Mouse (Mus musculus): ENCODE data around the gene Slc36a3. TPM values are rescaled to one million over a fixed set of nuclear protein-coding genes. Genes with fewer than 3 reads are reported as not detected.
A peak's percentile ranks its signal among the peaks of the same experiment; 100 is the strongest.

The Slc36a3 gene
- total and polyA plus RNA-seq, 3 experiments: not detected

DNA sequence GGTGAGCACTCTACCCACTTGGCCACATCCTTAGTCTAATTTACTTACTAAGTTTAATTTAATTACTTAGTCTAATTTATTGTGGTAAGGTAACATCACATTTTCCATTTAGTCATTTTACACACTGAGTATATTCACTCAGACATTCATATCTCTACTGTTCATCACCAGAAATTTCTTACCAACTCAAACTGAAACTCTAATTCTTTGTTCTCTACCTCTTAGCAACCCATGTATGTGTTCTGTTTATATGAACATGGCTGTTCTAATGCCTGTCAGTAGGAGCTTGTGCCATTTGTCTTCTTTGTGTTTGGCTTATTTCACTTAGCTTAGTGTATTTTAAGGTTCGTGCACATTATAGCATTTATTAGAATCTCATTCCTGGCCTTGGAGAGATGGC is 19.6 kb downstream of the Slc36a3 start:
- Histone ChIP-seq H3K9ac (ENCODE audit: low read depth, low read length) (no peak overlapping the region), H3K27ac (no peak overlapping the region), H3K27me3 (ENCODE audit: control insufficient read depth, insufficient read depth, low read length) (no peaks in the 10 kb centered on the region), H3K79me2 (replicated peaks; ENCODE audit: control insufficient read depth, insufficient read depth, low read length) (no peaks in the 10 kb centered on the region), H3K4me3 (no peak overlapping the region), H3K36me3 (ENCODE audit: control insufficient read depth, insufficient read depth, low read length) (no peaks in the 10 kb centered on the region), H3K4me1 (ENCODE audit: control insufficient read depth, insufficient read depth, low read length) (no peaks in the 10 kb centered on the region)
- no peak for DNase-seq
- no peak for TF ChIP-seq CTCF (IDR thresholded peaks at IDR 0.05)
- intact Hi-C loops (cut with DNase I): no loop called here
- WGBS: 61% methylated on average over 1 of the region's 1 CpGs

DNA sequence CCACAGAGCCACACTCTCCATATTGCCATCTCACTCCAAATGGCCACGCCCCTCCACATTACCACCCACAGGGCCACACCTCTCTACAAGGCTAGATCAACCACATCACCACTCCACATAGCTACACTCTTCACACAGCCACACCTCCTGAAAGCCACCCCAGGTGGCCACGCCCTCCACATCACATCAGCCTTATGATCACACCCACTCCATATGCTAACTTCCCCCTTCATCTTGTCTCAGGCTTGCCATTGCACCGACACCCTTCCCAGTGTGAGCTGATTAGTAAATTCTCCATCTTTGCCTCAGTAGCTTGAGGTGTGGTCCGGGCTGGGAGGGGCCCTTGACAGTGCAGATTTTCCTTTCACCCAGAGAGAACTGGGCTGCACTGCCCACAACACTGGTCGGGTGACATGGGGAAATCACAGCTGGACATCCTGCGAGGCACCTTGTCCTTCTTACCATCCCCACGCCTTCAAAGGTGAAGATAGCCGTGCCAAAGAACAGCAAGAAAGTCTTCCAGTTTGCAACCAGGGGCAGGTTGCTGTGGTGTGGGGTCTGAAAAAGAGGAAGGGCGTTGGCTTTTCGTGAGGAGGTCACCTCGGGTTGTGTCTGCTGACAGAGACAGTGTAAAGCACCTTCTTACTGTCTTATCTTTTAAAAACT is 20.3 kb downstream of the Slc36a3 start:
- TF ChIP-seq CTCF (IDR thresholded peaks at IDR 0.05) (no peak), POLR2A (IDR thresholded peaks at IDR 0.05; ENCODE audit: insufficient read depth, low read depth, low read length) (no peak), EP300 (IDR thresholded peaks at IDR 0.05; ENCODE audit: insufficient read depth, low read depth, low read length) (no peak)
- no peaks in the 10 kb centered on the region for H3K4me1 ChIP-seq (ENCODE audit: control insufficient read depth, insufficient read depth, low read length)

DNA sequence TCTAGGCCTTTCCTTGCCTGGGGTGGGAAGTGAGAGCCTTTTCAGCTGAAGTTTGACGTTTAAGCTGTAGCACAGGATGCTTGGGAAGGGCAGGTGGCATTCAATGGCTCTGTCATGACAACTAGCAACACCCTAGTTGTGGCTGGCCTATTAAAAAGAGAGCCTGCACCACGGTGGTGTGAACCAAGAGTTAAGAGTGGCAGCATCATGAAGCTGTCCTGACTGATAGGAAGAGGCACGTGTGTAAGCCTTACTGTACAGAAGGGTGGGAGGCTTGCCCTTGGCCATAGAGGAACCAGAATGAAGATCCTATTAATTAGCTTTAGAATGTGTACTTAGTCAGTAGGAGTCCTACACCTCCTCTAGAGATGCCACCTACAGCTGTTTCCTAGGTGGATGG is 23.1 kb downstream of the Slc36a3 start:
- intact Hi-C loops (cut with DNase I): no loop called here
- H3K27ac ChIP-seq: no peak overlapping the region
- no peaks in the 10 kb centered on the region for H3K36me3 ChIP-seq (ENCODE audit: control insufficient read depth, insufficient read depth, low read length)
- no peak for DNase-seq
- TF ChIP-seq POLR2A (IDR thresholded peaks at IDR 0.05; ENCODE audit: insufficient read depth, low read depth, low read length): no peak
- no peak for TF ChIP-seq EP300 (IDR thresholded peaks at IDR 0.05; ENCODE audit: insufficient read depth, low read depth, low read length)
- TF ChIP-seq CTCF (IDR thresholded peaks at IDR 0.05): no peak
- H3K9ac ChIP-seq (ENCODE audit: low read depth, low read length): no peak overlapping the region
- H3K4me1 ChIP-seq (ENCODE audit: control insufficient read depth, insufficient read depth, low read length): no peaks in the 10 kb centered on the region
- H3K79me2 ChIP-seq (replicated peaks; ENCODE audit: control insufficient read depth, insufficient read depth, low read length): no peaks in the 10 kb centered on the region
- H3K4me3 ChIP-seq: no peak overlapping the region
- H3K27me3 ChIP-seq (ENCODE audit: control insufficient read depth, insufficient read depth, low read length): no peaks in the 10 kb centered on the region
- 69% methylated on average over 3 of the region's 3 CpGs for WGBS

More for the DNA sequence above, 20.3 kb downstream of the Slc36a3 start:
- no peak overlapping the region for H3K4me3 ChIP-seq
- DNase-seq: peak in 1 of 2 experiments; percentile 21
- no peaks in the 10 kb centered on the region for H3K27me3 ChIP-seq (ENCODE audit: control insufficient read depth, insufficient read depth, low read length)
- WGBS: 85% methylated on average over 11 of the region's 11 CpGs
- no peaks in the 10 kb centered on the region for H3K36me3 ChIP-seq (ENCODE audit: control insufficient read depth, insufficient read depth, low read length)
- H3K79me2 ChIP-seq (replicated peaks; ENCODE audit: control insufficient read depth, insufficient read depth, low read length): no peaks in the 10 kb centered on the region
- H3K27ac ChIP-seq: no peak overlapping the region
- H3K9ac ChIP-seq (ENCODE audit: low read depth, low read length): no peak overlapping the region
- intact Hi-C loops (cut with DNase I): no loop called here

DNA sequence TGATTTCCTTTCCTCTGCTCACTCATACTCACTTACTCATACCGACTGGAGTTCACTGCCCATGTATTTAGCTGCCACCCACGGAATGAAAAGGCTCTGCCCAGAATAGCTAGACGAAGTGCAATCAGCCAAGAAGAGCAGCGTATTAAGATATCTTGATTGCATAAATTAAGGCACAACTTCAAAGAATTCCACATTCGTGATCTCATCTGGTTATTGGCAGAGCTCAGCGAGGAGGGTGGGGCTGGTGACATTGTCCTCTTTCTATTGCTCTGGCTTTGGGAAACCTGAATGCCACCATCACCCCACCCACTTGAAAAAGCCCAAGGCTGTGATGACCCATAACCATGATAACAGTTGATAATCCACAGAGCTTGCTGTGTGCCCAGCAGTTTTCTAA is 23.6 kb downstream of the Slc36a3 start:
- DNase-seq: no peak
- Histone ChIP-seq H3K27me3 (ENCODE audit: control insufficient read depth, insufficient read depth, low read length) (no peaks in the 10 kb centered on the region), H3K9ac (ENCODE audit: low read depth, low read length) (no peak overlapping the region), H3K4me1 (ENCODE audit: control insufficient read depth, insufficient read depth, low read length) (no peaks in the 10 kb centered on the region), H3K4me3 (no peak overlapping the region), H3K27ac (no peak overlapping the region), H3K36me3 (ENCODE audit: control insufficient read depth, insufficient read depth, low read length) (no peaks in the 10 kb centered on the region), H3K79me2 (replicated peaks; ENCODE audit: control insufficient read depth, insufficient read depth, low read length) (no peaks in the 10 kb centered on the region)
- TF ChIP-seq POLR2A (IDR thresholded peaks at IDR 0.05; ENCODE audit: insufficient read depth, low read depth, low read length): no peak
- no peak for TF ChIP-seq EP300 (IDR thresholded peaks at IDR 0.05; ENCODE audit: insufficient read depth, low read depth, low read length)
- TF ChIP-seq CTCF (IDR thresholded peaks at IDR 0.05): no peak
- intact Hi-C loops (cut with DNase I): no loop called here
- 60% methylated on average over 6 of the region's 6 CpGs for WGBS

DNA sequence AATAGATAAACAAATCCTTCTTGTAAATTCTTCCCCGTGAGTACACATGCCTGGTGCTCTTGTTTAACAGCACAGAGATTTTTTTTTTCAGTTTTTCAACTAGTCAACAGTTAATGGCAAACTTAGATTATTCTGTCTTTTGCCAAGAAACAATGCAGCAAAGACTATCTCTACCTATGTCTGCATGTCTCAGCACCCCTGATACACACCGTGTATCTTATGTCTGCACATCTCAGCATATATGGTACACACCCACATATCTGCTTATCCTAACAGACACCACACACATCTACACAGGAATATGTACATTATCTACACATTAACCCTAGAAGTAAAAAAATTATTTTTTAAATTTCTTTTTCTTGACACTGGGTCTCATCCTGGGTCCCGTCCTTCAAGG is 24.8 kb downstream of the Slc36a3 start:
- Histone ChIP-seq H3K4me1 (ENCODE audit: control insufficient read depth, insufficient read depth, low read length) (no peaks in the 10 kb centered on the region), H3K4me3 (no peak overlapping the region), H3K27me3 (ENCODE audit: control insufficient read depth, insufficient read depth, low read length) (no peaks in the 10 kb centered on the region), H3K36me3 (ENCODE audit: control insufficient read depth, insufficient read depth, low read length) (no peaks in the 10 kb centered on the region), H3K9ac (ENCODE audit: low read depth, low read length) (no peak overlapping the region), H3K27ac (no peak overlapping the region), H3K79me2 (replicated peaks; ENCODE audit: control insufficient read depth, insufficient read depth, low read length) (no peaks in the 10 kb centered on the region)
- intact Hi-C loops (cut with DNase I): no loop called here
- no peak for TF ChIP-seq CTCF (IDR thresholded peaks at IDR 0.05)
- no peak for TF ChIP-seq EP300 (IDR thresholded peaks at IDR 0.05; ENCODE audit: insufficient read depth, low read depth, low read length)
- no peak for TF ChIP-seq POLR2A (IDR thresholded peaks at IDR 0.05; ENCODE audit: insufficient read depth, low read depth, low read length)
- 66% methylated on average over 3 of the region's 3 CpGs for WGBS
- DNase-seq: no peak

DNA sequence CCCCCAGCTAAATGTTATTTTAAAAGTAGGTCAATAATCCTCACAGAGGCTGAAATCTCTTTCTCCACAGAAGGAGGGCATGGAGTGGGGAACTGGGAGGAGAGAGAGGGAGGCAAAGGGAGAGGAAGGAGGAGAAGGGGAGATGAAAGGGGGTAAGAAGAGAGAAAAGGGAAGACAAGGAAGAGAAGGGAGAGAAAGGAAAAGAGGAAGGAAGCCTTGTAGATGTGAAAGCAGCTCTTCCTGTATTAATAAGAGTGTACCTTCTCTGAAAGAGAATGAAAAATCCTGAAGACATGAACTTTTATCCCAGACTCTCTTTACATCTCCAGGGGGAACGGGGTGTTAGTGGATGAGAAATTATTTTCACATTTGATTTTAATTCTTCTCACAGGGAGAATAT is 30.1 kb downstream of the Slc36a3 start:
- H3K4me3 ChIP-seq: no peak overlapping the region
- TF ChIP-seq EP300 (IDR thresholded peaks at IDR 0.05; ENCODE audit: insufficient read depth, low read depth, low read length) (no peak), CTCF (IDR thresholded peaks at IDR 0.05) (no peak), POLR2A (IDR thresholded peaks at IDR 0.05; ENCODE audit: insufficient read depth, low read depth, low read length) (no peak)
- H3K36me3 ChIP-seq (ENCODE audit: control insufficient read depth, insufficient read depth, low read length): no peaks in the 10 kb centered on the region
- no peaks in the 10 kb centered on the region for H3K27me3 ChIP-seq (ENCODE audit: control insufficient read depth, insufficient read depth, low read length)
- no peak for DNase-seq
- no peaks in the 10 kb centered on the region for H3K79me2 ChIP-seq (replicated peaks; ENCODE audit: control insufficient read depth, insufficient read depth, low read length)
- H3K4me1 ChIP-seq (ENCODE audit: control insufficient read depth, insufficient read depth, low read length): no peaks in the 10 kb centered on the region
- intact Hi-C loops (cut with DNase I): no loop called here
- no peak overlapping the region for H3K9ac ChIP-seq (ENCODE audit: low read depth, low read length)
- H3K27ac ChIP-seq: no peak overlapping the region
- 92% methylated on average over 1 of the region's 1 CpGs for WGBS
